Mouse (Mus musculus): ENCODE data around the gene Zfand6.

The Zfand6 gene

DNA sequence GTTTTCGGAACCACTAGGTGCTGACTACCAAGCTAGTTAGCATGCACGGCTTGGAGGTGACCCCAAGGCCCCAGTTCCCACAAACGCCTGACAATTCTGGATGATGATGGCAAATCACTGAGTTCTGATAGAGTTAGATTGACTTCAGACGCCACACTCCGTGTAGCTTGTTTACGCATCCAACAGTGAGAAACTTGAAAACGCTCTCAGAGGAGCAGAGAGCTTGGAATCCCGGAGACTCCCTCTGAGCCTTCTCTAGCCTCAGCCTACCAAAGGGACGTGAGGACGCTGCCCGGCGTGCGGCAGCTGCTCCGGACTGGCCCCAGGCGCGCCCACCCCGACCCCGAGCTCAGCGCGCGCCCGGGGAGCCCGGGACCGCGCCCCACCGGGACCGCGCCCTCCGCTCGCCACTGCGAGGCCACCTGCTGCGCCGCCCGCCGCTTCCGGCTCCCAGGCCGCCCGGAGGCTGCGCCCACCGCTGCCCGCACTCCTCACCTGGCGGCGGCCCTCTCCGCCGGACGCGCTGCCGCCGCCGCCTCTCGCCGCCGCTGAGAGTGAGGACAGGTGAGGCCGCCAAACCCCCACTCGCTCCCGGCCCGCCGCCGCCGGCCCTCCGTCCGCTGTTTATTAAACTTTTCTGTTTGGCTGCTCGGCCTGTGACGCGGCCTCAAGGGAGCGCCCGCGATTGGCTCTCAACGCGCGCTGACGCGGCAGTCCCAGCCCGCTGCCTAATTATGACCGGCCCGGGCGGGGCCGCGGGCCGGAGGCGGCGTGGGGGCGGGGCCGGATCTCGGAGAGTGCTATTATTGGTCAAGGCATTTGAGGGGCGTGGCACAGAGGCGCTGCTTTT lies at the start of gene Zfand6:
TSS of gene Zfand6 (minus strand) at position 709 of the 850 bp plus-strand sequence.
- peak; percentile 99 for DNase-seq (ENCODE audit: inconsistent ontology term)

GRCm38 (mm10) chr7:84736803-84737202 lies 47.0 kb upstream of the Zfand6 start:
- no peak for DNase-seq (ENCODE audit: inconsistent ontology term)

GRCm38 (mm10) chr7:84733038-84733437 lies 43.3 kb upstream of the Zfand6 start:
- no peak for DNase-seq (ENCODE audit: inconsistent ontology term)

- DNase-seq (ENCODE audit: inconsistent ontology term), result peak; percentile 54
These were observed 42.3 kb upstream of the Zfand6 start for GRCm38 (mm10) chr7:84732052-84732451.

- no peak for DNase-seq (ENCODE audit: inconsistent ontology term)
These were observed 41.3 kb upstream of the Zfand6 start for GRCm38 (mm10) chr7:84731076-84731475.

- no peak for DNase-seq (ENCODE audit: inconsistent ontology term)
These were observed 33.2 kb upstream of the Zfand6 start for GRCm38 (mm10) chr7:84722804-84723459.

DNA sequence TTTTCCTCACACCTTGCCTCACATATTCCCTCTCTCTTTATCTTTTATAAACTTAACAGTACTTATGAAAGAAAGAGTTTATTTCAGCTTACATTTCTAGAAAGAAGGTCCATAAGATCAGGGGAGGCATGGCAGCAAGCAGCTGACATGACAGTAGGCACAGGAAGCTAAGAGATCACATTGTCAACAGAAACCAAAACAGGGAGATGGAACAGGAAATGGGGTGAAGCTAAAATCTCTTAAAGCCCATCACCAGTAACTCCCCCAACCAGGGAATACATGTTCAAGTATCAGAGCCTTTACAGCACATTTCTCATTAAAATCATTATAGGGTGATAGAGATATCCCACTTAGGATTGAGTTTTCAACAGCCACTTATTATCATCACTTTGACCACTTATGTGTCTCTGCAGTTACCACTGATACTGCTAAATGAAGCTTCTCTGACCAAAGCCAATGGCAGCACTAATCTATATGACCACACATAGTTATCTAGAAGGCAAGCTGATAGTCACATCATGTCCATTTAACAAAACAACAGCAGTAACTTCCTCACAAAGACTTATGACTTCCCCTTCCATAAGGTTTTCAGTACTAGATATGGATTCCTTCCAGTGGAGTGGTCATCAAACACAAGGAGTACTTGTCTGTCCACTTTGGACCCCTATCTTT lies 20.7 kb upstream of the Zfand6 start:
- DNase-seq (ENCODE audit: inconsistent ontology term), result no peak

DNA sequence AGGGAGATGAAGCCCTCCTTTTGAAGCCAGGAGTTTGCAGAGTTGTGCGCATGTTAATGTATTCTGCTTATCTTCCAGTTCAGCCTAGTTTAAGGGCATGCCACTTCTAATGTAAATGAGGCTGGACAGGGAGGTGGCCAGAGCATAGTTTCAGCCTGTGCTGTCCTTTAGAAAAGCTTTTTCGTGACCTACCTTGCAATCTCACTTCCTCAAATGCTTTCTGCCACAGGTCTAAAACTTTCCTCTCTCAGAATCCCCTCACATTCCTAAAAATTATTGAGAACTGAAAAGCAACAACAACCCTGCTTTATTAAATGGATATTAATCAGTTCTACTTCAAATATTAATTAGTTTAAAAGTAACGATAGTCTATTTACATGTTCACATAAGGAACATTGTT lies 17.1 kb upstream of the Zfand6 start:
- DNase-seq (ENCODE audit: inconsistent ontology term), result no peak

- no peak for DNase-seq (ENCODE audit: inconsistent ontology term)
These were observed 346 bp upstream of the Zfand6 start for GRCm38 (mm10) chr7:84690101-84690509.

DNA sequence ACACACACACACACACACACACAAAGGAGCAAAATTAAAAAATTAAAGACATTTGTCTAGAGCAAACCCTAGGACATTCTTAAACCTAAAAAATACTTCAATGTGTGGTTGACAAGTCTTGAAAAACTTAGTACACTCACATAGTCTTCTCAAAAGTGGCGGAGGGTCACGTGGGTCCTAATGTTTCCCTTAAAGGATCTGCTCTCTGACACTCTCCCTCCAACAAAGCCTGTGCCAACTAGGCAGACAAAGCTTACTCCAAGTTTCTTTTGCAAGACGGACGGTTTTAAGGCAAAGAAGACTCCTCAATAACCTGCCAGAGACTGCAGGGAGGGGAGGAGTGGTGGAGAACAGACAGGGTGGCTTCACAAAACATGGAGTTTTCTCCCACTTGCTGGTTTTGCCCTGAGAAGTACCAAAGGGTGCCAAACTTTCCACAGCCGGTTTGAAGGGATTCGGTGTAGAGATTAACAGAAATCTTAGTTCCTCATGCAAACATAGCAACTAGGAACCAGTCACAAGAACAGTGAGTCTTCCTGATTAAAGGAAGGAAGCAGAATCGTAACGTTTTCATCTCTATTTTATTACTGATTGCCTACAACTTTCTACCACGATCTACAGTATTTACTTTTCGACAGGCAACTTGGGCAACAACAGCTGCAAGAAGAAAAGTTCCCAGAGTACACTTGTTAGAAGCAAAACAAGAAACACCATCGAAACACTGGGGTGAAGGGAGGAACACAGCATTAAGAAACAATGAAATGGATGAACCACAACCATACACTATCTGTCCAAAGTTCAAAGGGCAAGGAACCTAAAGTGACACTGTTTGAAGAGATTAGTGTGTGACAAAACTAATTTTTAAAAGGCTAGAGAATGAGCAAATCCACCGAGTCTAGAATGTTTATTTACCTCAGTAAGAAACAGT lies 1.8 kb downstream of the Zfand6 start:
- DNase-seq (ENCODE audit: inconsistent ontology term), result no peak

- no peak for DNase-seq (ENCODE audit: inconsistent ontology term)
These were observed 3.4 kb downstream of the Zfand6 start for GRCm38 (mm10) chr7:84686380-84686779.

DNA sequence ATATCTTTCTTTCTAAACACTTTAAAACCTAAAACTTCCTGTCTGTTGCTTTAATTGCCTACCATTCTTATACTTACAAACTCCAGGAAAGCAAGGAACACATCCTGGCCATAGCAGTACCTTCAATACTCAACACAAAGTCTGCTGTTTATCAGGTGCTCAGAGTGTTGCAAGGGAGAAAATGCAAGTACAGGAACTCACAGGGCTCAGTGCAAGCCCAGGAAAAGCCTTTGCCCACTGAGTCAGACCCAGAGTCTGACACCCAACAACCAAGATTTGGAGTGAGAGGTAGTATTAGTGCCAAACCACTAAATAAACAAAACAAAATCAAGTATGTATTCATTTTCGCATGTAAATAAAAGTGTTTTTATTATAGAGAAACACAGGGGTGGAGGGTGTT lies 5.1 kb downstream of the Zfand6 start:
- DNase-seq (ENCODE audit: inconsistent ontology term), result no peak

- DNase-seq (ENCODE audit: inconsistent ontology term), result no peak
These were observed 8.2 kb downstream of the Zfand6 start for GRCm38 (mm10) chr7:84681558-84681957.

DNA sequence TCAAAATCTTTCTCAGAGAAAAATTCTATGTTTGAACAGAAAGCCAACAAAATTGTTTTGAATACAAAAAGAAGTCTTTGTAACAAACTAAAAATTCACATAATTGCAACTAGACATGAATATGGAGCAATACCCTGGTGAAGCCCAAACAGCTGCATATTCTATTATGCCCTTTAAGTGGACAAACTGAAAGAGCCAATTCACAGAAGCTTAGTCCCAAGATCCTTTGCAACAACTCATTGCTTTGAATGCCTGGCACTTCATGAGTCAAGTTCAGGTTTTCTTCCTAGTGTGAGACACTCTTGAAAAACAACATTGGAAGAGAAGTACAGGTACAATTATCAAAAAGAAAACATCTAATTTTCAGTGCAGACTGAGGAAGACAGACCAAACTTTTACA lies 8.8 kb downstream of the Zfand6 start:
- no peak for DNase-seq (ENCODE audit: inconsistent ontology term)

DNA sequence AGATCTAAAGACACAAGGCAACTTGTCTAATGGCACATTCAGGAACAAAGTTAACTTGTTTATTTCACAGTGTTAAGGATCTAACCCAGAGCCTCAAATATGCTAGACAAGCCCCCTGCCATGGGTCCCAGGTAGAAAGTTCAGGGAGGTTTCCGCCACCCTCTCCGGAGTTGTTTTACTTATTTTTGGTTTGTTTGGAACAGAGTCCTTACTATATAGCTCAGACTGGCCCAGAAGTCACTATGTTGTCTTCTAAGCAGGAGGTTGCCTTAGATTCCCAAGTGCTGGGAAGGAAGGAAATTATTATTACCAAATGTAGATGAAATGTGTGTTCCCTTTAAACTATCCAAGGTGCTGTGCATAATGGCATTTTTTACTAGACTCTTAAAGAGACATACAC lies 9.7 kb downstream of the Zfand6 start:
- DNase-seq (ENCODE audit: inconsistent ontology term), result no peak

DNA sequence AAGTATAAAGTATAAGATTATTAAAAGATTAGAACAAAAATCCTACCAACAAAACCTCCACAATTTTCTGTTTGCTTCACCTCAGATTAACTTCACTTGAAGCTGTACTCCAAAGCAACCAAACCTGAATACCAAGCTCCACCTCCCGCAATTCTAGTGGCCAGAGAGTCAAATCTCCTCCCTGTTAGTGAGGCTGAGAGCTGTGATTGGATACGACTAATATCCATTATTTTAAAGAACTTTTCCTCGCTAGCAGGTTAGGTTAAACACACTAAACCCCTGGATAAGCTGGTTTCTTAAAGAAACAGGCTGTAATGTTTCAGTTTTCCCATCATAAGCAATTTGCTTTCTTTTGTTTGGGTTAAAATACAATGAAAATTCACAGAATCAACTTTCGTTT lies 10.5 kb downstream of the Zfand6 start:
- peak; percentile 86 for DNase-seq (ENCODE audit: inconsistent ontology term)

DNA sequence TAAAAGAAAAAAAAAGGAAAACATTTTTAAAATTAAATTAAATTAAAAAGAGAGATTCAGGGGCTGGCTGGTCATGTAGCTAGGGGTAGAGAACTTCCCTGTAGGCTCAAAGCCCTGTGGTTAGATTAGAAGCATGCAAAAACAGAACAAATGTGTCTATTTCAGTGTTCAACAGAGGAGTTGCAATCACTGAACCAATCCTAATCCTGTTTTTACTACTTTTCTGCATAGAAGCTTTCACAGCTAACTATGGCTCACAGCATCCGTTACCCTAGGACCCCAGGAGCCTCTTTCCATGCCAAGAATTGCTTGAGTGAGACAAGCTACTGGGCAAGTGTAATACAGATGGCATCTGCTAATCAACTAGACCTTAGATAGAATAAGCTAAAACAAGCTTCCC lies 16.7 kb downstream of the Zfand6 start:
- peak; percentile 53 for DNase-seq (ENCODE audit: inconsistent ontology term)

DNA sequence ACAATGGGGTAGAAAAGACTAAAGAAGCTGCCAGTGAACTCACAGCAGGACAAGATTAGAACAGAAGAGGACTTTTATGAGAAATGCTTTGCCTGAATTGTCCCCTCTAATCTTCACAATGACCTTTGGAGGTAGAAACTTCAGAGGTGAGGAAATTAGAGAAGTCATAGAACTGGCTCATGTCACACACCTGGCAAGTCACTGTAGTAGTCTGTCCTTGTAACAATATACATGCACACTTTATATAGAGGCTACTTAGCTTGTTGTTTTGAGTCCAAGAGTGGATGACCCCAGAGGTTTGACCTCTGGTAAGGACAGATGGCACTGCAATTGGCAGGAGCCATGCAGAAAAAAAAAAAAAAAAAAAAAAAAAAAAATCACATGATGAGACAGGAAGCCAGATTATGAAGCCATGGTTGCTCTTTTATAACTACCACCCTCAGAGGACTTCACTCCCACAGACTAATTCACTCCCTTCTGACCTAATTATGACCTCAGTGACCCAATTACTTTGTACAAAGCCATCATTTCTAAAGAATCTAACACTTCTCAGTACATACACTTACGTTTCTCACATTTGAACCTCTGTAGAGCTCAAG lies 20.1 kb downstream of the Zfand6 start:
- peak; percentile 32 for DNase-seq (ENCODE audit: inconsistent ontology term)

GRCm38 (mm10) chr7:84667946-84668345 lies 21.8 kb downstream of the Zfand6 start:
- no peak for DNase-seq (ENCODE audit: inconsistent ontology term)

- no peak for DNase-seq (ENCODE audit: inconsistent ontology term)
These were observed 37.0 kb downstream of the Zfand6 start for GRCm38 (mm10) chr7:84652740-84653139.

GRCm38 (mm10) chr7:84651987-84652321 lies 37.8 kb downstream of the Zfand6 start:
- no peak for DNase-seq (ENCODE audit: inconsistent ontology term)

All from Muller cell, postnatal 12 days (primary cell).